Mouse (Mus musculus) gastrocnemius, adult 18-20 months (tissue): ENCODE measurements at regions not wholly inside any gene's neighbourhood (a gene's known extent, or its start where the extent isn't known, plus 50 kb on each side); places are given as distances from the start of the nearest gene placed in this dataset.
"Not testable (repeated sequence)": the region's sequence is repeated elsewhere in the genome, so short reads cannot be mapped to it uniquely, and the experiment has no call there.

Source experiments
- DNase-seq: peaks from one replicate; pipeline ENCODE4 v3.0.0; 2021; ENCODE audit warnings: low spot score

- no peak for DNase-seq
Measured at GRCm38 (mm10) chr2:53619681-53620080, 428.2 kb downstream of the Arl6ip6 start.

GRCm38 (mm10) chr2:53632816-53633474, 441.4 kb downstream of the Arl6ip6 start:
- not testable (repeated sequence) for DNase-seq

DNA sequence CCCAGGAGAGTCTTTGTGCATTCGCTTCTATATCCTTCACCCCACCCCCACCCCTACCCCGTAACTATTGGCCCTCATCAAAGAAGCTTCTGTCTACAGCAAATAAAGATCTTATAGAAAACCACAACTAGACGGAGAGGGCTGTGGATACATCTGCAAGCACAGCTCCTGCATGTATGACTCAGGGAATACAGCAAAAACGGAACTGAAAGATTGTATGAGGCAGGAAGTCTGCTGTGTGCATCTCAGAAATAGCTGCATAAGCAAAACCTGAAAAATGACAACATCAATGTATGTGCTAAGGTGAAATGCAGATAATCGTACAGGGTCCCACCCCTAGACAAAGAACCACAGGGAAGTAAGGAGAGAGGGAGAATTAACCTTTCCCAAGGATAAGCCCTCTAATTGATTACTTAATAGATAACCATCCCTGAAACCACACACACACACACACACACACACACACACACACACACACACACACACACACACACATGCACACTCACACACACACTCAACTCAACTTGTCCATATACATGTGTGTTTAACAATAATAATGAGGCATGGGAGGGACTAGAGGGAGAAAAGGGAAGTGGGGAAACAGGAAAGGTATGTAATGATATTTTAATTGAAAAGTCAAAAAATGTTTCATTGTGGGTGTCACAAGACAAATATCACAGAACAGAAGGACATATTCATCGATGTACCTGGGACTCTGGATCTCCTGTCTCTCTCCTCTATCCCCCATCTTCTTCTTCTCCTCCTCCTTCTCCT, 416.6 kb downstream of the Rprm start:
- no peak for DNase-seq

- no peak for DNase-seq
Measured at GRCm38 (mm10) chr2:53680350-53681011, 404.9 kb downstream of the Rprm start.

DNA sequence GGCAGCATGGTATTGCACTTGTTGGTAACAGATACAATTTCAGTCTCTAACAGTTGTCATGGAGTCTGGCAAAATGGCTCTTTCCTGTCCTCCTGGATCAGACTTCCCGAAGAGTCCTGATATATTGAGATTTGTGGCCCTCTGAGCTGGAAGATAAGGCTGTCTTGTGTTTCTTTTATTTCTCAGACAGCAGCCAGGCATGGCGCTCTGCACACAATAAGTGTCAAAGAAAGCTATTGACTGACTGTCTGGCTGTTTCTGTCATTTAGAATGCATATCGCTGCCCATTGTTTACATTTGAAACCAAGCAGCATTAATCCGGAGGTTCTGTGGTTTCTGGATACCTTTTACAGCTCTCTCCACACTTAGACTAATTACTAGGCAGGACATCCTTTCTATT, 402.8 kb downstream of the Rprm start:
- DNase-seq: no peak

DNA sequence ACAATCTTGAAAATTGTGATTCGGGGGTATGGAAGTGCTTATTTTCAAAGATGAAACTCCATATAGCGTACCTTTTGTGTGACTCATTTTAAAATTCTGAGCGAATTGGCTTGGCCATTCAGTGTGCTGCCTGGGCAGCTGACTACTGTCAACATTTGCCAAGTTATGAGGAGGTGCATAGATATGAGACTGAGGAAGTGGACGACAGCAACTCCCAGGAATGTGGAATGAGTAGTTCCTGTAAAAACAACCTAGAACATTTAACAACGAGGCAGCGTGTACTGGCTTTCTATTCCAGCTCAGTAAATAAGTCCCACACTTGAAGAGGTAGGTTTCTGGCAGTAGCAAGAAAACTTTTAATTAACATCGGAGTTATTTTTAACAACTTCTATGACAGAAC, 398.1 kb downstream of the Rprm start:
- DNase-seq: no peak

DNA sequence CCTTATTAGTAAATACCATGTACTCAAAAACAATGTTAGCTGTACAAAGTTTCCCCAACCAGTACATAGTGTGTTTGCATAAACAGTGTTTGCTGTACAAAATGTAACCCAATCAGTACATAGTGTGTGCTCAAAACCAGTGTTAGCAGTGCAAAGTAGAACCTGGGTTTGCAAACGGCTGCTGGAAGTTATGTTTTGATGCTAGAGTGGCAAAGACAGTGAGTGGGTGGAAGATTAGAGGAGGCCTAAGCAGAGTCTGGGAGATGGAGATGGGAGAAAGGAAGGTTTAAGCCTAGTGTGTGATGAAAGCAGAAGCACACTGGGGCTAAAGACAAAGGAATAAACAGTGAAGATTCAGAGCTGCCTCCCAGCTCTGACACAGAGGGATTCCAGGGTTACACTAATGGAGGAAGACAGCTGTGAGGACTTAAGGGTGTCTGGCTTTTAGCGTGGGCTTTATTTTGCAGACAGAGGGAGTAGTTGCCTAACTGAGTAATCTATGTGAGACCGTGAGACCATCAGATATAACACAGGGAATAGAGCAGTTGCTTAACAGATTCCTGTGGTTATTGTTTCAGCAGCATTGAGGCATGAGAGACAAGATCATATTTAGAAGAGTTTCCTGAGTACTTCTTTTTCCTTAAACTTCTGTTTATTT, 396.0 kb downstream of the Rprm start:
- DNase-seq: no peak

- DNase-seq: no peak
Measured at GRCm38 (mm10) chr2:53691580-53692118, 393.7 kb downstream of the Rprm start.

DNA sequence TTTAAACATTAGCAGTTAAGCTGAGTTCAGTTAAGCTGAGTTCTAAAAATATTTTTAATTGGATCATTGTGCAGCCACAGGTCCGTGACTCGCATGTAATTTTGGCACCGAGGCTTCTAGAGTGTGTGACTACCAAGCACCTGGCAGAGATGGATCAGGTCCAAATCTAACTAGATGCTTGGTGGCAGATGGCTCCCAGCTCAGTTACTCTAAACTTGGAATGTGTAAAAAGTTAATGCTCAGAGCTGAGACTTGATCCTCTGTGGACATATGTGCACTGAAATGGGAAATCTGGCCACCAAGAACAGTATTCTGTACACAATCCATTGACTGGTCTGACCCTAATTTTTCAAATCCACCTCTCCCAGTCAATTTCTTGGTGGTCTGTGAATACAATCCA, 374.1 kb downstream of the Rprm start:
- DNase-seq: peak; percentile 68

GRCm38 (mm10) chr2:53713106-53713640, 372.2 kb downstream of the Rprm start:
- no peak for DNase-seq

GRCm38 (mm10) chr2:53715017-53715416, 370.3 kb downstream of the Rprm start:
- DNase-seq: no peak

DNA sequence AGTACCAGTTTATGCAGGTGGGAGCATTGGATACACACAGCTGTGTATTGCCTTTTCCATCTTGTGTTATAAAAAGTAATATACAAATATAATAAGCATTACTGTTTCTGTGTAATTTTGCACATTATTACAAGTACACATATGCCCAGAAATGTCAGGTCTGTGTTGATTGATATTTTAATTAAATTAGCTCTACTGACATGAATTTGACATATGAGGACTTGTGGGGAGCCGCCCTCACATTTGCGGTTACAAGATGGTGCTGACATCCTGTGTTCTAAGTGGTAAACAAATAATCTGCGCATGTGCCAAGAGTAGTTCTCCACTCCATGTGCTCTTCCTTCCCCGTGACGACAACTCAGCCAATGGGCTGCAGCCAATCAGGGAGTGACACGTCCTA, 362.1 kb downstream of the Rprm start:
- no peak for DNase-seq

- no peak for DNase-seq
Measured at GRCm38 (mm10) chr2:53728693-53729092, 356.7 kb downstream of the Rprm start.

- DNase-seq: no peak
Measured at GRCm38 (mm10) chr2:53730451-53730850, 354.9 kb downstream of the Rprm start.

DNA sequence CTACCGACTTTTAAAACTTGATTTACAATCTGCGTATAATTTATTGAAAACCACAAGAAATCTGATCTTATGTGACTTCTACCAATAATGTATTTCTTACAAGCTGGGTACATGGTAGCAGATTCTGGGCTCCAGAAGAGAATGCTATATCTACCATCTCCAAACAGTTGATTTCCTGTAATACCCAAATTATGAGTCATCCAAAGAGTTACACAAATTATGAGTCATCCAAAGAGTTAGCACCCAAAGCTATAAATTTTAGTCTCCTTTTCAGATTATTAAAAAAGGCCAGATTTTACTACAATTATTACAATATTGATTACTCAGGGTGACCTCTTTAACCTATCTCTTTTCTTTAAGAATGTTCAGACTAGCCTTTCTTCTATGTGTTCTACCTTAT, 321.9 kb downstream of the Rprm start:
- no peak for DNase-seq

GRCm38 (mm10) chr2:53782035-53782434, 303.3 kb downstream of the Rprm start:
- DNase-seq: not testable (repeated sequence)

- not testable (repeated sequence) for DNase-seq
Measured at GRCm38 (mm10) chr2:53788599-53788998, 296.8 kb downstream of the Rprm start.

DNA sequence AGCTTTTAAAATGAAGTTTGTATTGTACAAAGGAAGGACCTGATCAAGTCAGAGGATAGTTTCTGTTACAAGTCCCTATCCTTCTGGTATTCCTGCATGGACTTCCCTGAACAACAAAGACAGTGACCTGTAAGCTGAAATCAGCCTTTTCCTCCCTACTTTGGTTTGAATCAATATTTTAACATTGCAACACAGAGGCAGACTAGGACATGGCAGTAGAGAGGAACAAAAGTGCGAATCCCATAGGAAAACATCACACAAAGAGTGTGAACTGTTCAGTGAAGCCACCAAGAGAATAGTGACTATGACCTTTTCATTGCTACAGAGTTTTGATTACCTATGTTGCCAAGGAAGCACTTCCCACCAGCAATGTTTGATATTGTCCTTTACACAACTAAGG, 288.7 kb downstream of the Rprm start:
- no peak for DNase-seq

DNA sequence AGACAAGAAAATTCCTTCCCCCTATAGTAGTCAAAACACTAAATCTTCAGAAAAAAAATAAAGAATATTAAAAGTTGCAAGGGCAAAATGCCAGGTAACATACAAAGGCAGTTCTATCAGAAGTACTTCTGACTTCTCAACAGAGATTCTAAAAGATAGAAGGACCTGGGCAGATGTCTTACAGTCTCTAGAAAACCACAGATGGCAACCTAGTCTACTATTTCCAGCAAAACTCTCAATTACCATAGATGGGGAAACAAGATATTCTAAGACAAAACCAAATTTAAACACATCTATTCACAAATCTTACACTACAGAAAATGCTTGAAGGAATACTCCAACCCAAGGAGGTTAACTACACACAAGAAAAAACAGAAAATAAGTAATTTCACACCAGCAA, 281.7 kb downstream of the Rprm start:
- DNase-seq: no peak

DNA sequence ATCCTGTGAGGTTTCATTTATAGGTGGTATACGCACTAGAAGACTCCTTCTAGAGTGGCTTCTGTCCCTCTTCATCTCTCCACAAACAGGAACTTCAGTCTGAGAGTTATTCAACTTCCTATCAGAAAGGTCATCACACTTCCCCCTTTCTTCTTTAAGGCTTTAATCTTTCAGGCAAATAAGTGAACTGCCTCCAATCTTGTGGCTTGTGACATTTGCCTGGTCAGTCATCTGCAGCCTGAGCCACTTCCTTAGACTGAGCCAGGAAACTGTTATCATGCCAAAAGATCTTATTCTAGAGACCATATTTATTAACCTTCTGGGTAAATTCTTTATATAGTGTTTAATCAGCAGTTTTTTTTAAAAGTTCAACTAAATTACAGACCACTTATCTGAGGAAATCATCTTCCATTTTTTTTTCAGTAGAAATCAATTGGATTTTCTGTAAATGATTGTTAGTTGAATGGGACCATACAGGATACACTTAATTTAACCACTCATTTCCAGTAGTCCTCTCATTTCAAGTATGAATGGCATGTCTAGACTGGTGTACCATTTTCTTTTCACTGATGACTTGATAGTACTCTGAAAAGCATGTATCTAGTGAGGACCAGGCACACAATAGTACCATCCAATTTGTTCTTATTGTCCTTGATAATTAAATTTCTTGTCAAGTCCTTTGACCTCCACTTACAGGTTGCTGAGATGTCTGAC, 234.4 kb downstream of the Rprm start:
- DNase-seq: no peak
